Mouse (Mus musculus): ENCODE results near the gene Platr25. TPM values are rescaled to one million over a fixed set of nuclear protein-coding genes. Genes with fewer than 3 reads are reported as not detected.
A peak's percentile ranks its signal among the peaks of the same experiment; 100 is the strongest.
"Not testable (repeated sequence)": the region's sequence is repeated elsewhere in the genome, so short reads cannot be mapped to it uniquely, and the experiment has no call there.

Platr25 gene
- 13.1 and 16.1 TPM in 2 replicates for polyA plus RNA-seq (2015; fragmentation: Nextera tagmentation; extraction: Ambion mirVana)

- not testable (repeated sequence) for H3K9me3 ChIP-seq; H3K4me1 ChIP-seq; H3K36me3 ChIP-seq; H3K27me3 ChIP-seq (replicated peaks); ATAC-seq (ENCODE audit: extremely low read depth, insufficient number of reproducible peaks, low FRiP score, low TSS enrichment)
- 9% methylated on average over 20 of the region's 20 CpGs for WGBS
- H3K27ac ChIP-seq (replicated peaks) = peak within 1 kb of the TSS; percentile 53; the same call in 1 of the 2 replicates
- peak within 1 kb of the TSS; percentile 69 for H3K4me2 ChIP-seq
- peak within 1 kb of the TSS; percentile 78 for H3K9ac ChIP-seq
- H3K4me3 ChIP-seq = peak within 1 kb of the TSS; percentile 61
Measured at GRCm38 (mm10) chr13:62760432-62761415, at the start of gene Platr25. Platr25 (minus strand) TSS chr13:62760709.

GRCm38 (mm10) chr13:62807981-62808380 is 47.5 kb upstream of the Platr25 start:
- 73% methylated on average over 6 of the region's 6 CpGs for WGBS
- not testable (repeated sequence) for H3K36me3 ChIP-seq; H3K4me2 ChIP-seq; ATAC-seq (ENCODE audit: extremely low read depth, insufficient number of reproducible peaks, low FRiP score, low TSS enrichment); H3K9me3 ChIP-seq; H3K4me3 ChIP-seq; H3K4me1 ChIP-seq; H3K27me3 ChIP-seq (replicated peaks); H3K9ac ChIP-seq; H3K27ac ChIP-seq (replicated peaks)

GRCm38 (mm10) chr13:62786135-62786493 is 25.6 kb upstream of the Platr25 start:
- H3K36me3 ChIP-seq = peaks cover 11% of the 10 kb centered on the region
- peak overlapping the region; percentile 83 for H3K4me2 ChIP-seq
- not testable (repeated sequence) for H3K27me3 ChIP-seq (replicated peaks); H3K4me1 ChIP-seq; H3K9me3 ChIP-seq; ATAC-seq (ENCODE audit: extremely low read depth, insufficient number of reproducible peaks, low FRiP score, low TSS enrichment); H3K27ac ChIP-seq (replicated peaks)
- peak overlapping the region; percentile 62; the same call in 1 of the 2 replicates for H3K9ac ChIP-seq
- WGBS = 46% methylated on average over 2 of the region's 2 CpGs
- peak overlapping the region; percentile 66 for H3K4me3 ChIP-seq

GRCm38 (mm10) chr13:62785199-62786134 is 25.0 kb upstream of the Platr25 start, which contains the start of gene Gm5141:
Gm5141 (minus strand) TSS chr13:62785808.
- WGBS = 4% methylated on average over 23 of the region's 23 CpGs
- H3K9ac ChIP-seq = peak within 1 kb of the TSS; percentile 82
- H3K9me3 ChIP-seq; H3K27ac ChIP-seq (replicated peaks); H3K27me3 ChIP-seq (replicated peaks); H3K4me1 ChIP-seq: not testable (repeated sequence)
- H3K36me3 ChIP-seq = peaks cover 14% of the 10 kb centered on the region
- ATAC-seq (ENCODE audit: extremely low read depth, insufficient number of reproducible peaks, low FRiP score, low TSS enrichment) = peak; percentile 74; the same call in 1 of the 2 replicates
- peak within 1 kb of the TSS; percentile 83 for H3K4me2 ChIP-seq
- peak within 1 kb of the TSS; percentile 66 for H3K4me3 ChIP-seq

GRCm38 (mm10) chr13:62763806-62764205 is 3.3 kb upstream of the Platr25 start:
- not testable (repeated sequence) for H3K4me1 ChIP-seq; H3K9me3 ChIP-seq; H3K4me2 ChIP-seq; H3K9ac ChIP-seq; H3K27ac ChIP-seq (replicated peaks); H3K36me3 ChIP-seq; H3K27me3 ChIP-seq (replicated peaks); ATAC-seq (ENCODE audit: extremely low read depth, insufficient number of reproducible peaks, low FRiP score, low TSS enrichment); H3K4me3 ChIP-seq
- 62% methylated on average over 2 of the region's 2 CpGs for WGBS

- H3K9ac ChIP-seq = no peak overlapping the region
- H3K4me2 ChIP-seq = no peak overlapping the region
- peaks cover 6% of the 10 kb centered on the region for H3K36me3 ChIP-seq
- H3K4me3 ChIP-seq = no peak overlapping the region
- no peak for ATAC-seq (ENCODE audit: extremely low read depth, insufficient number of reproducible peaks, low FRiP score, low TSS enrichment)
- H3K27ac ChIP-seq (replicated peaks) = no peak overlapping the region
- no peaks in the 10 kb centered on the region for H3K27me3 ChIP-seq (replicated peaks)
- WGBS = 92% methylated on average over 2 of the region's 2 CpGs
- H3K9me3 ChIP-seq = no peaks in the 10 kb centered on the region
- H3K4me1 ChIP-seq = no peaks in the 10 kb centered on the region
Measured at GRCm38 (mm10) chr13:62733322-62733721, 27.2 kb downstream of the Platr25 start.

GRCm38 (mm10) chr13:62712611-62713010 is 47.9 kb downstream of the Platr25 start:
- H3K4me3 ChIP-seq; ATAC-seq (ENCODE audit: extremely low read depth, insufficient number of reproducible peaks, low FRiP score, low TSS enrichment); H3K4me2 ChIP-seq; H3K9ac ChIP-seq; H3K36me3 ChIP-seq; H3K9me3 ChIP-seq; H3K27me3 ChIP-seq (replicated peaks); H3K27ac ChIP-seq (replicated peaks); H3K4me1 ChIP-seq: not testable (repeated sequence)
- WGBS = 86% methylated on average over 8 of the region's 8 CpGs

GRCm38 (mm10) chr13:62685287-62685648 is 75.2 kb downstream of the Platr25 start:
- not testable (repeated sequence) for H3K27ac ChIP-seq (replicated peaks); H3K9me3 ChIP-seq; H3K4me1 ChIP-seq; H3K27me3 ChIP-seq (replicated peaks); H3K36me3 ChIP-seq; ATAC-seq (ENCODE audit: extremely low read depth, insufficient number of reproducible peaks, low FRiP score, low TSS enrichment)
- Histone ChIP-seq H3K9ac (peak overlapping the region; percentile 76), H3K4me2 (peak overlapping the region; percentile 71), H3K4me3 (peak overlapping the region; percentile 62)
- WGBS = 22% methylated on average over 4 of the region's 4 CpGs

- Histone ChIP-seq H3K4me2 (peak overlapping the region; percentile 71), H3K4me3 (peak overlapping the region; percentile 62), H3K9ac (peak overlapping the region; percentile 82), H3K27ac (replicated peaks) (peak overlapping the region; percentile 66), H3K36me3 (peaks cover 14% of the 10 kb centered on the region)
- H3K9me3 ChIP-seq; H3K4me1 ChIP-seq; H3K27me3 ChIP-seq (replicated peaks): not testable (repeated sequence)
- peak; percentile 76; the same call in 1 of the 2 replicates for ATAC-seq (ENCODE audit: extremely low read depth, insufficient number of reproducible peaks, low FRiP score, low TSS enrichment)
- WGBS = 4% methylated on average over 20 of the region's 20 CpGs
Measured at GRCm38 (mm10) chr13:62684608-62685286, 75.8 kb downstream of the Platr25 start.

- H3K4me1 ChIP-seq = no peaks in the 10 kb centered on the region; the same call in 1 of the 2 replicates
- ATAC-seq (ENCODE audit: extremely low read depth, insufficient number of reproducible peaks, low FRiP score, low TSS enrichment) = no peak
- no peaks in the 10 kb centered on the region for H3K9me3 ChIP-seq
- peak overlapping the region; percentile 83 for H3K9ac ChIP-seq
- H3K27ac ChIP-seq (replicated peaks) = no peak overlapping the region
- WGBS = 30% methylated on average over 8 of the region's 8 CpGs
- H3K4me2 ChIP-seq = peak overlapping the region; percentile 65
- H3K4me3 ChIP-seq = peak overlapping the region; percentile 64
- H3K36me3 ChIP-seq = peaks cover 11% of the 10 kb centered on the region
- no peaks in the 10 kb centered on the region for H3K27me3 ChIP-seq (replicated peaks)
Measured at GRCm38 (mm10) chr13:62653369-62653743, 107.2 kb downstream of the Platr25 start.
